Mouse (Mus musculus) c-Kit-positive CD71-negative TER-119-negative erythroid progenitor cells, embryonic 14.5 days (primary cell): ENCODE data around the gene B4gat1.
"Not testable (repeated sequence)": the region's sequence is repeated elsewhere in the genome, so short reads cannot be mapped to it uniquely, and the experiment has no call there.

Experiments used
- DNase-seq: peaks from one replicate; pipeline ENCODE4 v3.0.0-alpha.2; 2013; ENCODE audit warnings: low read depth

B4gat1 gene

DNA sequence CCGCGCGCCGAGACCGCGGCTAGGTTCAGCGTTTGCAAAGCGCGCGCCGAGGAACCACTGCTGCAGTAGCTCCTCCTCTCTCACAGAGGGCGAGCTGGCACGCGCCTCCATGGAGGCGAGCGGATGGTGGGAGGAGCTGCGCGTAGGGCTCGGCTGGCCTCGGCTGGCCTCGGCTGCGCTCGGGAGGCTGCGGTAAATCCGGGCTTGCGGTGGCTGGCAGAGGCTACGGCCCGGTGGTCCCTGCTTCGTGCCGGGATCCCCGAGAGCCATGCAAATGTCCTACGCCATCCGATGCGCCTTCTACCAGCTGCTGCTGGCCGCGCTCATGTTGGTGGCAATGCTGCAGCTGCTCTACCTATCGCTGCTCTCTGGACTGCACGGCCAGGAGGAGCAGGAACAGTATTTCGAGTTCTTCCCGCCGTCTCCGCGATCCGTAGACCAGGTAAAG lies at the start of gene B4gat1, which contains the start of gene AC124502.3:
B4gat1 (plus strand) TSS at position 118 of the 448 bp plus-strand sequence.
AC124502.3 (plus strand) TSS at position 183 of the 448 bp plus-strand sequence.
- peak; percentile 77 for DNase-seq

GRCm38 (mm10) chr19:4989013-4989412 lies 49.6 kb upstream of the B4gat1 start:
- DNase-seq = peak; percentile 91

DNA sequence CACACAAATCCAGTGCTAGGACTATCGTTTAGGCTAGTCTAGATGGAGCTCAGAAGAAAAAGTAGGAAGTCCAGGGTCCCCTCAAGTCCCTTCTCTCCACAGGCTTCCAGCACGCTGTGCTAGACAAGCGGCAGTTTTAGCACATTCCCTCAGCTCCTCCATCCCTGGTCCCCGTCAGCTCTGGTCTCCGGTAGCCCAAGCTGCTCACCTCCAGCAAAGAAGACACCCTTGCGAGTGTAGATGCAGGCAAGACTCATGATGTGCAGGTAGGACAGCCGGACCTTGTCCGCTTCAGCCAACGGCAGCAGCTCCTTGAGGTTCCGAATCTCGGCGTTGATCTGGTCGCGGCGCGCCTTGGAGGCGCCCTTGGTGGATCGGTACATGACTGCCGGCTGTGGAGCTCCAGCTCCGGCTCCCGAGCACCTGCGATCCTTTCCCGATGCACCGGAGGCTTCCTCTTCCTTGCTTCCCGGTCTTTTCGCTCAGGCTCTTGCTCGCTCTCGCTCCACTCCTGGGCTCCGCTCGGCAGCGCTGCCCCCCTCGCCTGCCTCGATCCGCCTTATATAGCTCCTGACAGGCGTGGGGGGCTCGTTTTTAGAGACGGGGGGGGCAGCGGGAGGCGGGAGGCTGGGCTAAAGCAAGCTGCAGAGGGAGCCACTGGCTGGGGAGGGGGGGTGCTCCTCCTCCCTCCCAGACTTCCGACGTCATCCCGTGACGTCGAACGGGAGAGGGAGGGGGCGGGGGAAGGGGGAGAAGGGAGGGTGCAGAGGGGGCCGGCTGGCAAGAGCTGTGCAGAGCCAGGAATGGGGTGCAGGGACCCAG lies 49.0 kb upstream of the B4gat1 start:
- DNase-seq = no peak

DNA sequence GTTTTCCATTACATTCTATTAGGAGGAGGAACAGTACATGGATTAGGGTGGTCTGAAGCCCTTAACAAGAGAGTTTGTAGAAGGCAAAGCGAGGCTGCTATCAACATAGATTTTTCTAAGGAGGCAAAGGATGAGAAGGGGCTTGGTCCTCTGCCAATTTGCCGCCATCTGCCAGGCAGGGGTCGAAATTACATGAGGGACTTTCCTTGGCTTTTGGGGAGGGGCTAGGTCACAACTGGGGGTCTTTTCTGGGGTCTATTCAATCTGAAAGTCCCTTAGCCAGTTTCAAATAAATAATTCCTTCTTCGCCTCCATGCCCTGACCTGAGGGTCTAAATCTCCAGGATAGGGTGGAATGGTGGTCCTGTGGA lies 48.4 kb upstream of the B4gat1 start, which contains the start of gene Npas4:
Npas4 (minus strand) TSS at position 61 of the 370 bp plus-strand sequence.
- DNase-seq = no peak

DNA sequence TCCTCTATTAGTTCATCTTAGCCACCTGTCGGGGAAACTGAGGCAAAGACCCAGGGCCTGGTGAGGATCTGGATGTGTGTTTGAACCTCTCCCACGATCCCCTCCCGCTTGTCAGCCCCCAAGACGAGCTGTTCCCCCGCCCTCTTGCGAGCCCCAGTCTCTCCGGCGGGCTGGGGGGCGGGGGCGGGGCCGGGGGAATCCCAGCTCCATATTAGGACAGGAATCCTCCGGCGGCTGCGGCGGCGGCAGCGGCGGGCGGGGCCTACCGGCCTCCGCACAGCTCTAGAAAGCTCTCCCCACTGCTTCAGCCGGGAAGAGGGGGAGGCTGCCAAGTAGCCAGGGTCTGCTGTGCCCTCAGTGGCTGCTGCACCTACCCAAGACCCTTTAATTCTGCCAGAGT lies 47.9 kb upstream of the B4gat1 start:
- DNase-seq = no peak

- DNase-seq = peak; percentile 17
Observed at GRCm38 (mm10) chr19:4992371-4992770, 46.3 kb upstream of the B4gat1 start.

GRCm38 (mm10) chr19:4992904-4993303 lies 45.7 kb upstream of the B4gat1 start:
- peak; percentile 44 for DNase-seq

DNA sequence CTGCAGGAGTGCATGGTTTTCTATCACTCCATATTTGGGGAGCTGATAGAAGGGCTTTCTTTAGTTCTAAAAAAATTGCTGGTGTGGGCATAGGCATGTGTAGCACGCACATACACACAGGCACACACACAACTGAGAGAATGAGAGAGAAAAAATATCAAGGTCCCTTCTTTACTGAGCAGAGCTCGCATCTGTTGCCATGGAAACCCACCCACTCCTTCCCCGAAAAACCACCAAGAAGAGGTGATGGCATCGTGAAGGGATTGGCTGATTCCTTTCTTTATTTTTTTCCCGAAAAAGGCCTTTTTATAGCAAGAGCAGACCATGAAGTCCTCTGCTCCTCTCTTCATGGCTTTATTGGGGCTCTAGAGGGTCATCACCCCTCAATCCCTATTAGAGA lies 44.6 kb upstream of the B4gat1 start:
- no peak for DNase-seq

DNA sequence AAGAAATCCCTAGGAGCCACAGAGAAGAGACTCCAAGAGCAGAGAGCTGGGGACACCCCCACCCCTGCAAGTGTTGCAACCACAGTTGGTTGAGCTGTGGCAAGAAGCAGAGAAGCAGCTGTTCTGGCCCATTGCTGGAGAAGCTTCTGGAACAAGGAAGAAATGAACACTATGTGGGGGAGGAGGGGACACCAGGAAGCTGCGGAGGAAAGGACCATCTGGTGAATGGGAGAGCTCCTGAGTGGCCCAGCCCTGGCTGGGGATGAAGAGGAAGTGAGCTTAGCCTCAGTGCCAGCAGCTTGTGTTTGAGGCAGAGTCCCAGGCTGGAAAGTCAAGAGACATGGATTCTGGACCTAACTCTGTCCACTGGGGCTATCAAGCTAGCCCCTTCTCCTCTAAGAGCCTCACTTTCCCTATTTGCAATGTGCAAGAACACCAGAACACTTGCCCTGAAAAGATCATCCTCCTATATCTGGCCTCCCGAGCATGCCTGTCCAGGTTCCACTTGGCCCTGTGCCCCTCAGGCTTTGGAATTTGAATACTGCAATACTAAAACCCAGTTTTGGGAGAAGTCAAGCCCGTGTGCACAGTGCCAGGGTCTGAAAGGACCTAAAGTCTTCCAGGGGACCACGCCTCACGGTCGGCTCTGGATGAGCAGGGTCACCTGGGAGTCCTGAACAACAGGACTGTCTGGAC lies 39.0 kb upstream of the B4gat1 start:
- DNase-seq = no peak

DNA sequence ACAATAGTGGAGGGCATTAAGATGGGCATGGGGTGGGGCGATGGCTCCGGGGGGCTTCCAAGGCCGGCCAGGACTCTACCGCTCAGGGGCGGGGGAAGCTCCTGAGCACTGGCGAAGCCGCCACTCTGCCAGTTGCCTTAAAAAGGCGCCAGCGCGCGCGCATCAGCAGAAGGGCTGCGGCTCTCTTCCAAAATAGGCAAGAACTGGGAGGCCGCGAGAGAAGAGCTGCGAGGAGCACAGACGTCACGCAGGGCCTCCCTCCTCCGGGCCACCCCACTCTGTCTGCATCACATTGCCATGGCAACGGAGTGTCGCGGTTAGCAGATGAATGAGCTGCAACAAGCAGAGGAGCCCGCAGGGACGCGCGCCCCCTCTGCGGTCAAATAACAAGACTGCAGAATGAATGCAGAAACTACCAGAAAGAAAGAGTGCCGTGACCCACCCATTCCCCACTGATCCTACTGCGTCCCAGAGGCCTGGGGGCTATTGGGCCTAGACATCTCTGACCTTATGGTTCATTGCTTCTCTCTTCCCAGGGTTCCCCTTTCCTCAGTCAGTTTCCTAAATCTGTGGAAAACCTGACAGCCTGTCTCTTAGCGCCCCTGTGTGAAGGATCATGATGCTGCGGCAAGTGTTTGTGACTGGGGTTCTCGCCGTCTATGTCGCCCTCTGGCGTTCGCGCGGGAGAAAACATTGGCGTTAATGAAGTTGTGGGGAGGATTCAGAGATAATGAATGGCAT lies 36.8 kb upstream of the B4gat1 start:
- DNase-seq = peak; percentile 79

- DNase-seq = not testable (repeated sequence)
Observed at GRCm38 (mm10) chr19:5003644-5004043, 35.0 kb upstream of the B4gat1 start.

- no peak for DNase-seq
Observed at GRCm38 (mm10) chr19:5004925-5005324, 33.7 kb upstream of the B4gat1 start.

DNA sequence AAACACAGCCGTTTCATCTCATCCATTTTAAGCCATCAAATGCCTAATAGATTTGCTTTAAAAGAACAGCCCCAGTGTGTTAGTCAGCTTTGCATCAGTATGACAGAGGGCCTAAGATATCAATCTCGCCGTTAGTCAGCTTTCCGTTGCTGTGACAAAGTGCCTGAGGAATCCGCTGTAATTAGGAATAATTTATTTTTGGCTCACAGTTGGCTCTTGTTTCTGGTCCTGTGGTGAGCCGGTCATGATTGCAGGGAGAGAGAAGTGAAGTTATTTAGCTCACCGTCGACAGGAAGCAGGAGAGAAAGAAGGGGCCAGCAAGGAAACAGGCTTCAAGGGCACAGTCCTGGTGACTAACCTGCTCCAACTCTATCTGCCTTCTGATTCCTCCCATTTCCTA lies 25.5 kb upstream of the B4gat1 start:
- no peak for DNase-seq

DNA sequence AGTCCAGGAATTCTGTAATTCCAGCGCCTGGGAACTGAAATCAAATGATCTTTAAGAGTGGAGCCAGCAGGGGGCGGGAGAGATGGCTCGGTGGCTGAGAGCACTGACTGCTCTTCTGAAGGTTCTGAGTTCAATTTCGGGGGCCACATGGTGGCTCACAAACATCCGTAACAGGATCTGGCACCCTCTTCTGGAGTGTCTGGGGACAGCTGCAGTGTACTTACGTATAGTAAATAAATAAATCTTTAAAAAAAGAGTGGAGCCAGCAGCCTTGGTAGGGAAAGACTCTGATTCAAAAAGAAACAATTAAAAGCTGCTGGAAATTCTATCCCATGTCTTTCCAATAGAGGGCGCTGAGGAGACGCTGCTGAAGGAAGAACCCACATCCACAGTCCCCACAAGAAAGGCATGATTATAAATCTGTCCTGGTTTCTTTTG lies 23.6 kb upstream of the B4gat1 start:
- DNase-seq = no peak

DNA sequence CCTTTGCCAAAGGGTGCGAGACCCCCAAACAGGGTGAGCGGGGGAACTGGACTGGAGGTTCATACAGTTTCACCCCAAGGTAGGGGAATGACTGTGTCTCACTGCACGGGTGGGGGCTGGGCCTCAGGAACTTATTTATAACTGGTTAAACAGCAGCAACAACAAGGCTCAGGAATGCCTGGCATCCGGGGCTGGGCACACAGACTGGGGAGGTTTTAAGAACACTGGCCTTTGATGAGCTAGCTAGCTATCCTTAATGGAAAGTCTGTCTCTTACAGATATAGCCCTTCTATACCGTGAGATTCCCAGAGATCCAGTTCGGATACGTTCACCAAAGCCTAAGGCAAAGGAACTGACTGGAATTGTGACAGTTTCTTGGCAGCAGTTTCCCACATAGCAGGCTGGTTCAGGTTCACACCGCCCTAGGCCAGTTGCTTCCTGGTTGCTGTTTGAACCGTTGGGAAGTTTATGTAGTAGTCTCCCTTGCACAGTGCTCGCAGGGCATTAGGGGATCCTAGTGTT lies 22.3 kb upstream of the B4gat1 start:
- no peak for DNase-seq

GRCm38 (mm10) chr19:5016782-5017181 lies 21.8 kb upstream of the B4gat1 start:
- peak; percentile 64 for DNase-seq

GRCm38 (mm10) chr19:5017611-5018010 lies 21.0 kb upstream of the B4gat1 start:
- no peak for DNase-seq

- no peak for DNase-seq
Observed at GRCm38 (mm10) chr19:5018191-5018590, 20.4 kb upstream of the B4gat1 start.

- no peak for DNase-seq
Observed at GRCm38 (mm10) chr19:5021416-5021815, 17.2 kb upstream of the B4gat1 start.

- DNase-seq = peak; percentile 84
Observed at GRCm38 (mm10) chr19:5023621-5024479, 14.8 kb upstream of the B4gat1 start, which contains the start of gene Slc29a2. TSS of gene Slc29a2 (plus strand) at chr19:5023860.

- DNase-seq = no peak
Observed at GRCm38 (mm10) chr19:5026111-5026510, 12.5 kb upstream of the B4gat1 start.
